Mouse (Mus musculus): Measurements from ENCODE around the gene Birc6.

Birc6 gene

GRCm38 (mm10) chr17:74527729-74528607 is at the start of gene Birc6:
Gene Birc6, plus strand, starts transcription at chr17:74528295.
- peak; percentile 100 for DNase-seq

- DNase-seq: no peak
Measured at GRCm38 (mm10) chr17:74480361-74481069, 47.6 kb upstream of the Birc6 start.

GRCm38 (mm10) chr17:74489024-74489900 is 38.8 kb upstream of the Birc6 start, which contains the start of gene Yipf4:
Gene Yipf4, plus strand, starts transcription at chr17:74489493.
- peak; percentile 98 for DNase-seq

DNA sequence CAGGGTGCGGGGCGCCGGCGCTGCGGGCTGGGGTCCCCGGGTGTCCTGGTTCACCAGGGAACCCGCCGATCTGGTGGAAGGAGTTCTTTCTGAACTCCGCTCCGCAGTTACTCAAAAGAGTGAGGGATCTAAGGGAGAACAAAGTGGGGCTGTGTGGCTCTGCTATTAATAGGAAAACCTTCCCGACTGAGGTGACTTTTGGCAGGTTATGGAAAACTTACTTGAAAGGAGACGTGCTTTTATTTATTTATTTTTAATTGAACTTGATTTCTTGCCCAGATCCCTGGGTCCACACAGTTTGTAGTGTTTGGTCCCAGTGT is 38.2 kb upstream of the Birc6 start:
- DNase-seq: no peak

DNA sequence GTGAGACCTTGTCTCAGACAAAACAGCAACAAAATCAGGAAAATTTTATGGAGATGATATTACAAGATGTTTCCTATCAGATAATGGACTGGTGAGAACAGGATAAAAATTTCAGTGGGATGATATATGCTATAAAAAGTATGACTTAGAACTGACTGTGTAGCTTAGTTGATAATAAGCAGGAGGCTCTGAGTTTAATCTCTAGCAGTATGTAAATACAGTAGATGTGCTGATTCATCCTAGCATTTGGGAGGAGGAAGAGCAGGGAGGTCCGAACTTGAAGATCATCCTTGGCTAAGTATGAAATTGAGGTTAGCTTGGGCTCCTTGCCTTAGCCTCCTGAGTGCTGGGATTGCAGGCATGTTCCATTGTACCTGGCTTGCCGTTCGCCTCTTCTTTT is 36.5 kb upstream of the Birc6 start:
- DNase-seq: no peak

DNA sequence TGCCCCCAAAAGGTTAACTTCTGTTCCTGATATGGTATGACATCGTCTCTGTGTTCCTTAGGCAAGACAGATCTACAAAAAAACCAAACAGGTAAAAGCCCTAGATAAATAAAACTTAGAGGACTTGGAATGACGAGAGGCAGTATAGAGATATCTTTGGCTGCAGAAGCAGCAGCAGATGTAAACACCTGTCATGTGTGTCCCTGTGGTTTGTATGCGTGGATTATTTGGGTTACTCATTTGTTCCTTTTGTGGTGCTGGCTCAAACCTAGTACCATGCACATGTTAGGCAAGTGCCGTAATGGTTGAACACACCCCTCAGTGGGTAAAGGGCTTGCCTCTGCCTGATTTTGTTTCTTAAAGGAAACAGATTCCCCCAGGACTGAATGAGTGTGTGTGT is 27.9 kb upstream of the Birc6 start:
- DNase-seq: no peak

- DNase-seq: no peak
Measured at GRCm38 (mm10) chr17:74501085-74501484, 27.0 kb upstream of the Birc6 start.

DNA sequence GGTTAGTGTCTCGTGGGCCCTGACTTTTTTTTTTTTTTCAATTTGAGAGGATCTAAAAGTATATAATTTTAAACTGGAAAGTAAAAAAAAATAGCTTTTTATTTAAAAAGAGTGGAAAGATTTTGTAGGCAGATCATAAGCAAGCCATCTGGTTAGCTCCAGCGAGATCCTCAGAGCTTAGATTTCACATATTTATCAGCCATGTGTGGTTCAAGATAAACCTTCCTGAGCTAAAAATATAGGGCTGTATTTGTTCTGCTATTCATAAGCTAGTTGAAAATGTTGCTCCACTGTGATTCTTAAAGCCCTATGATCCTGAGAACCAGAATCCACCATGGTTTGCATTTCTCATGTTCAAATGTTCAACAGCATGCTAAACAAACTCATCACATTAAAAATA is 20.2 kb upstream of the Birc6 start:
- no peak for DNase-seq

DNA sequence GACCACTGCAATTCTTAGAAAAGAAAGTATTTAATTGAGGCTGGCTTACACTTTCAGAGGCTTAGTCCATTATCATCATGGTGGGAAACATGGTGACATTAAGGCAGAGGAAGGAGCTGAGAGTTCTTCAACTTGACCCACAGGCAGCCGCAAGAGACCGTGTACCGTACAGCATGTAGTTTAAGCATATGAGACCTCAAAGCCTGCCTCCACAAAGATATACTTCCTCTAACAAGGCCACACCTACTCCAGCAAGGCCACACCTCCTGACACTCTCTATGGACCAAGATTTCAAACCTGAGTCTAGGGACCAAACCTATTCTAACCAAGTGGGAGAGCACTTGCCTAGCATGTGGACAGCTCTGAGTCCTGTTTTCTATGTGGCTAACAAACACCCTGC is 19.5 kb upstream of the Birc6 start:
- DNase-seq: no peak

DNA sequence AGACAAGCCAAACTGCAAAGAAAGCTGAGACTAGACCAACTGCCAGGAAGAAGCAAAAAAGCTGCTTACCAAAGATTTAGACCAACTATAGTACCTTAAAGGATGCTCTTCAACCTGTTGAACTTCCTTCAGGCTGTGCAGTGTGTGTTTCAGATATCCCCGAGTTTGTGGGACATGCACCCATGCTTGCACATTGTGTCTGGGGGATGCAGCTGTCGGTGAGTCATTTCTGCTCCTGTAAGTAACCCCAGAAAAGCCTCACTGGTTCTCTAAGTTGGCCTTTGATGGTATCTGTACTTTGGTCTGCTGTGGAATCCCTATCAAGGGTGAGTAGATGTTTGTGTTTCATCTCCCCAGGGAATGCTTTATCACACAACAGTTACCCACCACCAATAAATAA is 15.8 kb upstream of the Birc6 start:
- no peak for DNase-seq

DNA sequence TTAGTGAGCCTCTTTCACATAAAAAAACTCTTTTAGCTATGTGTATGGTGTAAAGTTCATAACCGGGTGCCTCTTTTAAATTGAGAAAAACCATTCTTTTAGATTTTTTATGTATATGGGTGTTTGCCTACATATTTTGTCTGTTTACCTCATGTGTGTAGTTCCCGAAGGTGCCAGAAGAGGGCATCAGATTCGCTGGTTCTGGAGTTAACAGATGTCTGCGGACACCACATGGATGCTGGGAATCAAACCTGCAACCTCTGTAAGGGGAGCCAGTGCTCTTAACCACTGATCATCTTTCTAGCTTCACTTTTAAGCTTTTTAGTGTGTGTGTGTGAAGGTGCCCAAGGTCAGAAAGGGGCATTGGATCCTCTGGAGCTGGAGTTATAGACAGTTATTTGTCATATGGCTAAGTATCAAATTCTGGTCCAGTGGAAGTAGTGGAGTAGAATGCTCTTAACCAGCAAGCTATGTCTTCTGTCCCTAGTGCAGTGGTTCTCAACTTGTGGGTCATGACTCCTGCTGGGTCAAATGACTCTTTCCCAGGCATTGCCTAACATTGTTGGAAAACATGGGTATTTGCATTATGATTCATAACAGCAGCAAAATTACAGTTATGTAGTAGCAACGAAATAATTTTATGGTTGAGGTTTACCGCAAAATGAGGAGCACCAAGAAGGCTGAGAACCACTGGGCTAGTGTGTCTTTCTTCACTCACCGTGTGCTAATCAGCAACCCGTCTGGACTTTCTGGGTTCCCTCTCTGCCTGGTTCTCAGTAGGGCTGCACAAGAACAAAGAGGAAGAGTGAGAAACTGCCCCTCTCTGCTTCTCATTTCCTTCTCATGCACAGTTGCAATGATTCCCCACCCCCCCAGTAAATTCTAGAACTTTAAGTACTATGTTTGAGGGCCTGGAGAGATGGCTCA is 5.0 kb upstream of the Birc6 start:
- no peak for DNase-seq

DNA sequence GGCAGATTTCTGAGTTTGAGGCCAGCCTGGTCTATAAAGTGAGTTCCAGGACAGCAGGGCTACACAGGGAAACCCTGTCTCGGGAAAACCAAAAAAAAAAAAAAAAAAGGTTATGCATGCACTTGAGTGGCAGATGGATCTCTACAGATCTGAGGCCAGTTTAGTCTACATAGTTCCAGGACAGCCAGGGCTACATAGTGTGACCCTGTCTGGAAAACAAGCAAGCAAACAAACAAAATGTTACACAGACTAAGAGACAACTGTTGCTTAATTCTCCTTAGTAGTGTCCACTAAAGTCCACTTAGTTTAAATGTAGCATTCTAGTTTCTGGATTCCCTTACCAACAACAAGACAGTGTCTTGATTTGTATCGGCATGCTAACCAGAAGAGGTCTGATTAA is 2.0 kb upstream of the Birc6 start:
- no peak for DNase-seq

DNA sequence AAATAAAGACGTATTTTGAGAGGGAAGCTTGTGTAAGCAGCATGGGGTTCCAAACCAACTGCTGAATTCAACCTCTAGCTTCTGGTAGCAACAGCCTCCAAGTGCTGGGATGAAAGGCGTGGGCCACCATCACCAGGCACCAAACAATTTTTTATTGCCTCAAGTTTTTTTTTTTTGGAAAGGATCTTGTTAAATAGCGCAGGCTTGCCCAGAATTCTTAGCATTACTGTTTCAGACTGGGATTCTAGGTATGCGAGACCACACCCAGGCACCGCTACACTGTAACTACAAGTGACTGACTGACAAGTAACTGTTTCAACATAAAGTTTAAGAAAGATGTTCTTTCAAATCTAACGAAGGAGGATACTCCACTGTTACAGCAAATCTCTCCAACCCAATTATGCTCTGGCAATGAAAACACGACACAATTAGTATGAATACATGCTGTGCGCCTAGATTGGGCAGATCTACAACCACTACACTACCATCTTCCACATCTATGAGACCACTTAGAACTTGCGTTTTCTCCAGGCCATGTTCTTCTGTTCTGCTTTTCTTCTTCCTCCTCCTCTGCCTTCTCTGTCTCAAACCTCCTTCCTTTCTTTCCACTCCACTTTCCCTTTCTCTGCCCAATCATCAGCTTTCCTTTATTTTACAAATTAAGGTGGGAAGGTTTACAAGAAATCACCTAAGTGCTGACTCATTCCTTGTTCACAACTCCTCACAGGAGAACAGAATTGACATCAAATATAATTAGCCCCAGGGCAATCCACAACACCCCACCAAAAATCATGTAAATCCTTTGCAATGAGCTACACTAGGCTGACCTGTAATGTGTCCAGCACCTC is 1.1 kb upstream of the Birc6 start:
- peak; percentile 58 for DNase-seq

DNA sequence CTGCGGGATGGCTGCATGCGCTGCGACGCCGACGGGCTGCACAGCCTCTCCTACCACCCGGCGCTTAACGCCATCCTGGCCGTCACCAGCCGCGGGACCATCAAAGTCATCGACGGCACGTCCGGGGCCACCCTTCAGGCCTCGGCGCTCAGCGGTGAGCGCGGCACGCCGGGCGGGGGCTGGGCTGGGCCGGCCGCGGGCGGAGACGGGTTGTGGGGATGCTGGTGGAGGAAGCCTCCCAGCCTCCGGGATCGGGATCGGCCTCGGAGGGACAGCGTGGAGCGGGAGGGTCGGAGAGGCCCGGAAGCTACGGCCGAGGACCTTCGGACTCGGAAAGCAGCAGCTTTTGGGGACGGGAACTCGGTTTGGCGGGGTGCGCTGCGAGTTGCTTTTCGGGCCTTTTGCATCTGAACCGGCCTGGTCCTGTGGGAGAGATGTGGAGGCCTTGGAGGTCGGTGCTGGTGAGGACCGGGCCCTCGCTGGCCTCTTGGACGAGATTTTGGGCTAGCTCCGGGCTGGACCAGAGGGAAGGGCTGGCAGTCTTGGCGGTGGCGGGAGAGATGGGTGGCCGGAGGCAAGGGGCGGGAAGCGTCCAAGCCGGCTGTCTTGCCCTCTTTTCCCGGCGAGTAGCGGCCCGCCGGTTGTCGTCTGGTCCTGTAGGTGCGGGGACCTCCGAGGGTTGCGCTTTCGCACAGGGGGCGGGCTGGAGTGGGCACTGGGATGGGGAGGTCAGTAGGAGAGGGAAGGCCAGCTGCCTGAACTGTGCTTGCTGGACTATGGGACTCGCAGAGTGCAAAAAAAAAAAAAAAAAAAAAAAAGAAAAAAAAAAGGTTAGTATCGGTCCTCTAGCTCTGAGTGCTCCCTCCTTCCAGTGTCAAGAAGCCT is 795 bp downstream of the Birc6 start:
- no peak for DNase-seq

DNA sequence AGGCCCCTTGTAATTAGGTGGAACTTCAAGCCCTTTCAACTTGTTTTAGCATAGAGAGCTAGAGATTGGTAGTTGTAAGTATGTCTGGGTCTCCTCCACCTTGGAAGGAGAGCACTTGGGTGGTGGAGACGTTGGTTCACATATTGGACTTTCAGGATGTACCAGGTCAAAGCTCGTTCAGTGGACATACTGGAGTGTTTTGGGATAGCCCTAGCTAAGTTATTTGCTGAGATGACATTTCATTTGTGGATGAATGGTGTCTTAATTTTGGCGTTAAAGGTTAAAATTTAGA is 1.4 kb downstream of the Birc6 start:
- peak; percentile 39 for DNase-seq

DNA sequence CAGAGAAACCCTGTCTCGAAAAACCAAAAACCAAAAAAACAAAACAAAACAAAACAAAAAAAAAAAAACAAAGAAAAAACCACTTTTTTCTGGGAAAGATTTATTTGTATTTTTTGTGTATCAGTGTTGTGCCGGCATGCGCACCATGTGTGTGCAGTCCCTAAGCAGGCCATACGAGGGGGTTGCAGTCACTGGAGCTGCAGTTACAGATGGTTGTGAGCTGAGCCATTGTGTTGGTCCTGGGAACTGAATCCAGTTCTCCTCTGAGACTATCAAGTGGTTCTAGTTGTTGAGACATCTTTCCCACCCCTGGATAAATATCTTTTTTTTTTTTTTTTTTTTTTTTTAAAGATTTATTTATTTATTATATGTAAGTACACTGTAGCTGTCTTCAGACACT is 6.9 kb downstream of the Birc6 start:
- DNase-seq: no peak

DNA sequence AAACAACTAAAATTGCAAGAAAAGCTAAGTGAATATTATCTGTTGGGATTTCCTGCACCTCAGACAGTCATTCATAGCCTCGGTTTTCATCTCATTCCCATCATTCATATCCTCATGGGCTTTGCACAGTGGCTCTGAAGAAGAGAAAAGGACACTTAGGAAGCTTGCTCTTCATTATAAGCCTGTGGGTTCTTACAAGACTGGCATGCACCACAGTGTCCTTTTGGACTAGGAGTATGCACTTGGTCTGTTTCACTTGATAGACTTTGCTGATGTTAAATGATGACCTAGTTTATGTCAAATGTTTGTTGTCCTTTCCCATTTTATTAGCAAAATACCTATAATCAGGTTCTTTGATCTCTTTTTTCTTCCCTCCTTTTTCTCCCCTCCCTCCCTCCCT is 9.4 kb downstream of the Birc6 start:
- DNase-seq: no peak

DNA sequence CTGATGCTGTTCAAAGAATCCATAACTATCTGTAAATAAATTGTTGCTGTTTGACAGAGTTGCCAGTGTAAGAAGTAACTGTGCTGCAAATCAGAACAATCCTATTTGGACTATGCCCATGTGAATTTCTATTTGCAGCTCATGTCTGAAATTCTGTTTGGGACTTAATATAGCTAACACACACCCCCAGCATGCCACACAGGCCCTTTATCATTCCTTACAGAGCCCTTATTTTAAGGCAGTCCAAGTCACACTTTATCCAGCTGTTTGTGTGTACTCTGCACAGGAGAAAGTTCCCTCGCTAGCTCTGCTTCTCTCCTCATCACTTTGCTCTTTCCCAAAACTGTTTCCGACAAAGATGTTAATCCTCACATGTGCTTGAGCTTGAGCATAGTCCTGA is 15.5 kb downstream of the Birc6 start:
- no peak for DNase-seq

DNA sequence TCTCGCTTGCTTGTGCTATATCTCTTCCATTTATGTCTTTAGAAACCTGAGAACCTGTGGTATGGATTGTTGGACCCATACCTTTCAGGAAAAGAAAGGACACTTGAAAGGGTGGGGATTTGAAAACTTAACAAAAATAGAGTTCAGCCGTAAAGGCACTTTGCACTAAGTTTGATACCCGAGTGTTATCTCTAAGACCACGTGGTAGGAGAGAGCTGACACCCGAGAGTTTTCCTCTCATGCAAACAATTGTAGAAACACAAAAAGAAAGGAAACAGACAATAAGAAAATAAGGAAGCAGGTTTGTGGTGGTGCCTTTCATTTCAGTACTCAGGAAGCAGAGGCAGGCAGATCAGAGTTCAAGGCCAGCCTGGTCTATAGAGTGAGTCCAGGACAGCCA is 26.0 kb downstream of the Birc6 start:
- no peak for DNase-seq

DNA sequence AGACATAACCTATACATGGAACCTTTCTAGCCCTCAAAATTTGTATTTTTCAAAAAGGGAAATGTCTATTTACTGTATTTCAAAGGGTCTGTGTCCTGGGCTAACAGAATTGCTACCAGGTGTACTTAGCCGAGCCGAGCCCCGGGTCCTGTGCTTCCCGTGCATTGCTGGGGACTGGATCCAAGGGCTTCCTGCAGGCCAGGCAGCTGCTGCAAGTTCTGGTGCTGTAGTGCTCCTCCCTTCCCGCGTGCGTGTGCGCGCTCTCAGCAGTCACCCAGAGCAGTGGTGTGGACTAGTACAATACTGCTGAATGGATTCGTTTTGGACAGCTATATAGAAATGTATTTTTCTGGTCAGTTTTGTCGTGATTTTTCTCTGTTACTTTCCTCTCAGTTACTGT is 31.8 kb downstream of the Birc6 start:
- DNase-seq: peak; percentile 42

GRCm38 (mm10) chr17:74564151-74564550 is 36.1 kb downstream of the Birc6 start:
- no peak for DNase-seq

Data from cerebellum, adult 9-10 months (tissue).